Mouse (Mus musculus): ENCODE results near the gene Rsrc2.

DNA sequence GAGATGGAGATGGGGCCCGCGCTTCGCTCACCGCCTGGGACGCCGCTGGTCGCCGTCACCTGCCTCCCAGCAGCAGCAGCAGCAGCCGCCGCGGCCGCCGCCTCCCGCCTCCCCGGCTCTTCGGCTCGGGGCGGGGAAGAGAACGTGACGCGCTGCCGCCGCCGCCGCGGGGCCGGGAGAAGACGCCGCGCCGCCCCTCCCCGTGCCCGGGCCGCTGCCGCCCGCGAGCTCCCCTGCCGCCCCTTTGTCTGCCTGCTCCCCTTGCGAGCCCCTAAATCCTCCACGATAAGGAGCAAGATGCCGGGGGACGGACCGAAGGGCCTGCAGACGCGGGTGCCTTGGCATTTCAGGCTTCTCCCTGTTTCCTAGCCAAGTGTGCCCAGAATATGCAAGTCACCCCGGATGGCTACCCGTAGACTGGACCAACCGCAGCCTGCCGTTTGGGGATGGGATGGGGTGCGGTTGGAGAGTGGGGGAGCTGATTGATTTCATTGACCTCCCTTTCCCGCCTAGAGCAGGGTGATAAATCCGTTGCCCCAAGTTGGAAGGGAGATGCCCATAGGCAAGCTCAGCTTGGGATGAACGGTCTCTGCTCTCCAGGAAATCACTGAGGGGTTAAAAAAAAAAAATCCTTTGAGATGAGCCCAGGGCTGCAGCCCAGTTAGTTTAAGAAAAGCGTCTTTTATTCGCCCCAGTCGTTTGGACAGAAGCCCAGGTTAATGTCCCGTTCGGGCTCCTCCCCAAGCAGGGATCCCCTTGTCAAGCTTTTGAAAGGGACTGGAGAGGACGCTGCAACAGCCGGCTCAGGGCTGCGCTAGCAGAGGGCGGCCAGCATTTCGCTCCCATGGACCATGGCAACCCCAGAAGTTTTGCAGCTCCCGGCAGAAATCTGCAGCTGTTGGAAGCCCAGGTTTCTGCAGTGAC is 64.7 kb downstream of the Rsrc2 start, which contains the start of gene Clip1:
- TF ChIP-seq POLR2A (IDR thresholded peaks at IDR 0.05; ENCODE audit: low read depth, low read length) (peak; percentile 57; the same call in 1 of the 2 replicates), EP300 (IDR thresholded peaks at IDR 0.05; ENCODE audit: low read length) (no peak), CHD1 (IDR thresholded peaks at IDR 0.05; ENCODE audit: low read depth, low read length) (no peak), ETS1 (conservative IDR thresholded peaks at IDR 0.05; ENCODE audit: low read depth, low read length) (no peak), USF1 (IDR thresholded peaks at IDR 0.05; ENCODE audit: low read depth, low read length) (no peak), MAX (IDR thresholded peaks at IDR 0.05; ENCODE audit: low read length) (no peak), CTCF (conservative IDR thresholded peaks at IDR 0.05 in 1 of 2, IDR thresholded peaks at IDR 0.05 in 1 of 2; ENCODE audit: low read depth in 2 of 2, low read length in 2 of 2) (no peak), TCF12 (IDR thresholded peaks at IDR 0.05; ENCODE audit: low read depth, low read length) (peak; percentile 32; the same call in 1 of the 2 replicates), GABPA (IDR thresholded peaks at IDR 0.05; ENCODE audit: insufficient replicate concordance, low read depth, low read length) (no peak), BHLHE40 (IDR thresholded peaks at IDR 0.05; ENCODE audit: low read depth, low read length) (no peak), NELFE (IDR thresholded peaks at IDR 0.05; ENCODE audit: low read depth, low read length) (0 out of 2 replicates have a peak, but pooled peaks have one; percentile 27)
